Comparison of ENCODE assay signal across 9 mouse cellular contexts in genomic region chr4:62761672-62762071, GRCm38 (mm10).
A peak's percentile ranks its signal among the peaks of the same experiment; 100 is the strongest.
DNase-seq lines count a peak whose midpoint lies in the region; ATAC-seq and TF ChIP-seq lines count a peak whose summit lies in the region.
"Had no signal": no experiment of that assay in that cellular context is flagged by ENCODE, and none has a peak within 500 bp of the region (broad histone marks: within the 10 kb centered on the region; RNA-seq: fewer than 3 reads in every experiment).

No protein-coding gene starts in this region.

- no peaks in the 10 kb centered on the region for H3K27me3 ChIP-seq in cerebellum, adult 2 months (ENCODE audit: control insufficient read depth, insufficient read depth, low read length)
- H3K27me3 ChIP-seq in hindbrain, embryonic 13.5 days, result 0 out of 2 replicates have a peak, but pooled peaks cover 4% of the 10 kb centered on the region

- DNase-seq in Muller cell, postnatal 12 days (ENCODE audit: inconsistent ontology term), result peak; percentile 48
- peak; percentile 71 to 79 for DNase-seq in cerebellum, adult 2 months
- DNase-seq in layer of hippocampus, postnatal 10 days (ENCODE audit: low spot score in 2 of 2), result peak; percentile 91 to 92
- DNase-seq in right cerebral cortex, postnatal 14 days, result peak; percentile 92
- DNase-seq in urinary bladder, postnatal 4 days (ENCODE audit: low spot score in 2 of 2), result peak; percentile 69 to 91

- H3K4me3 ChIP-seq in cerebellum, adult 2 months (replicated peaks; ENCODE audit: insufficient read depth, low read depth, low read length), result no peak overlapping the region
- no peak overlapping the region for H3K4me3 ChIP-seq in hindbrain, embryonic 13.5 days
- H3K4me3 ChIP-seq: myocyte had no signal

- H3K9me3 ChIP-seq in hindbrain, embryonic 13.5 days, result no peaks in the 10 kb centered on the region

- H3K4me1 ChIP-seq in cerebellum, adult 2 months (ENCODE audit: control insufficient read depth, insufficient read depth, low read length), result no peaks in the 10 kb centered on the region; the same call in 1 of the 2 replicates
- H3K4me1 ChIP-seq in hindbrain, embryonic 13.5 days (replicated peaks), result peaks cover 19% of the 10 kb centered on the region

- no peak overlapping the region for H3K27ac ChIP-seq in cerebellum, adult 2 months (ENCODE audit: insufficient read depth, low read length)
- peak overlapping the region; percentile 36; the same call in 1 of the 2 replicates for H3K27ac ChIP-seq in hindbrain, embryonic 13.5 days

- no peaks in the 10 kb centered on the region for H3K36me3 ChIP-seq in hindbrain, embryonic 13.5 days

- TF ChIP-seq CTCF in cerebellum, adult 2 months (IDR thresholded peaks at IDR 0.05; ENCODE audit: borderline replicate concordance, insufficient read depth, low read depth, low read length), result peak; percentile 87

- peak; percentile 76 for ATAC-seq in frontal cortex, adult (ENCODE audit: low TSS enrichment)
- peak; percentile 43; the same call in 1 of the 2 replicates for ATAC-seq in hindbrain, embryonic 13.5 days (ENCODE audit: low FRiP score)
- peak; percentile 71 for ATAC-seq in megakaryocyte progenitor cell, adult 5-6 weeks (replicated peaks; ENCODE audit: poor library complexity)

- no peak overlapping the region for H3K4me2 ChIP-seq in hindbrain, embryonic 13.5 days

- 0% methylated on average over 1 of the region's 1 CpGs for WGBS in cerebellum, adult 2 months
- 3% methylated on average over 1 of the region's 1 CpGs for WGBS in hindbrain, embryonic 13.5 days

- H3K9ac ChIP-seq in hindbrain, embryonic 13.5 days, result no peak overlapping the region

- TF ChIP-seq POLR2A in cerebellum, adult 2 months (IDR thresholded peaks at IDR 0.05; ENCODE audit: borderline replicate concordance, insufficient read depth, low read length), result no peak
